Mouse (Mus musculus) mouse embryonic stem cell (cell line): ENCODE data around the gene Dpm2.

Source experiments
- in situ Hi-C, 2 experiments: fragments of 300-500 bp; cut with MboI; formaldehyde crosslinking; loops; 1 replicate in 1 of 2; 3 replicates in 1 of 2; pipeline ENCODE4 v1.14.3; 2019 to 2020; ENCODE audit warnings: low sequenced_read_pairs in 2 of 2, low pct_unique_long_range_greater_than_20kb in 1 of 2, mixed read lengths in 1 of 2; ENCODE audit not compliant: unreplicated experiment in 1 of 2

The Dpm2 gene

DNA sequence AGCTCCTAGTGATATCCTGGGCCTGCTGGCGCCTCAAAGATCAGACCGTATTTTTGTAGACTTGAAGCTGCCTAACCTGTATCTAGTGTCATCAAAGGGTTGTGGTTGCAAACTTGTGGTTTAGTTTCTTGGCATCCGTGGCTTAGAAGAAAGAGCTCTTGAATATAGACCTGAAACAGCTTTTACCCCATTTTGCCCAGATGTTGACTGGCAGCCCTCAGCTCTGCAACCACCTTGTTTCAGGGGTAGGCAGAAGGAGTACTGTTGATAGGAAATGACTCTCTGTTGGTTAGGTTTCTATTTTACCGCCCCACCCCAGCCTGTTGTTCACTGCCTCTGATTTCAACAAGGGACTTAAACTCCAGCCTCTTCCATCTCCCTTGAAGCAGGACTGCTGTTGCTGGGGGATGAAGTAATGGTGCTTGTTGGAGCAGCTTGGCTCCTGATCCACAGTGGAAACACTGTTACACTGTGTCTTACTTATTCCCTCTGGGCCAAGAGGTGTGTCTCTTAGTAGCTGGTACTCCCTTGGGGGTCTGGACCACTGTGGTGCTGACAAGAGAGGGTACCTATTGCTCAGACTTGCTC, 28.6 kb upstream of the Dpm2 start:
- in situ Hi-C loops, result no loop called here

DNA sequence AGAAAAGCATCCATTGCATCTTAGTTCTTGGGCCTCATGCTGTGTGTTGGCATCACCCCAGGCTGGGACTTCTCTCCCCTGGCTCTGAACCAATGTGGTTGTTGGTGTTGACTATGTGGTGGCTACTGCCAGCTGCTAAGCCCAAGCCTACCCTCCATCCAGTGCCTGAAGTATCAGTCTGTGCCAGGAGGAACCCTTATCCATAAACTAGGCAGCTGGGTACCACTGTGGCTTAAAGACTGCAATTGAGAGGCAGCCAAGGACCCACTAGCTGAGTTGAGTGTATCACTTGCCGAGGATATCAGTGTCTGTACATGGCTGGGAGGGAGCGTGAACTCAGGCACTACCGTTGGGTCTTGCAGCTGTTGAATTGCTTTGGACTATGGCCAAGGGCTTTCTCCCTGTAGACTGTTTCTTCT, 27.6 kb upstream of the Dpm2 start:
- in situ Hi-C loops, result no loop called here

DNA sequence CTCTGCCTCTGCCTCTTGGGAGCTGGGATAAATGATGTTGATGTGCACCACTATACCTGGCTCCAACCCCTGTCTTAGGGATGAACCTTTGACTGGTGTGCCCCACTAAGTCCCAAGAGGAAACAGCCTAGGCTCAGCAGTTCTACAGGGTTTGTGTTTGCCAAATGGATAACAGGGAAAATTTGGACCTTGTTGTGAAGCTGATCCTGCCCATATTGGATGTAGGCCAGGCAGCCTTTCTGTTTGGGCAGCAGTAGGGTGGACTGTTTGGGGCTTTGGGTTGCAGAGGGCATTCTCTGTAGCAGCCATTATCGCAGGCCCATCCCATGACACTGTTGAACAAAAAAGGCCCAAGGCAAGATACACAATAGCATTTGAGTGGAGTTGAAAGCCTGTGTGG, 23.7 kb upstream of the Dpm2 start:
- in situ Hi-C loops, result no loop called here

DNA sequence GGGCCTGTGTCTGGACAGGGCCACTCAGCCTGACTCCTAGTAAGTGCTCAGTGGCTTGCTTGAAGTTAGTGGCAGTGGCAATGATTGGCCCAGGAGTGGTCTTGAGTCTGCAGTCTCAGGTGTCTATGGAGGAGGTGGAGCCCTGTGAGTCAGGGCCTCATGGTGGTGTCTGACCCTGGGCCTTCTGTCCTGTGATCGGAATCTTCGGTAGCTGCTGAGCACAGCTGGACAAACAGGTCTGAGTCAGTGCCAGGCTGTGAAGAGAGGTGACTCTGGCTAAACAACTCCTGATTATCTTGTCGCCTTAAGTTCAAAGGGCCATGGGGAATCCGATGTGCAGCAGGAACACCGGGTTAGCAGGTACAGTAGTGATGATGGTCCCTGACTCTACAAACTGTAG, 23.3 kb upstream of the Dpm2 start:
- in situ Hi-C loops, result no loop called here

DNA sequence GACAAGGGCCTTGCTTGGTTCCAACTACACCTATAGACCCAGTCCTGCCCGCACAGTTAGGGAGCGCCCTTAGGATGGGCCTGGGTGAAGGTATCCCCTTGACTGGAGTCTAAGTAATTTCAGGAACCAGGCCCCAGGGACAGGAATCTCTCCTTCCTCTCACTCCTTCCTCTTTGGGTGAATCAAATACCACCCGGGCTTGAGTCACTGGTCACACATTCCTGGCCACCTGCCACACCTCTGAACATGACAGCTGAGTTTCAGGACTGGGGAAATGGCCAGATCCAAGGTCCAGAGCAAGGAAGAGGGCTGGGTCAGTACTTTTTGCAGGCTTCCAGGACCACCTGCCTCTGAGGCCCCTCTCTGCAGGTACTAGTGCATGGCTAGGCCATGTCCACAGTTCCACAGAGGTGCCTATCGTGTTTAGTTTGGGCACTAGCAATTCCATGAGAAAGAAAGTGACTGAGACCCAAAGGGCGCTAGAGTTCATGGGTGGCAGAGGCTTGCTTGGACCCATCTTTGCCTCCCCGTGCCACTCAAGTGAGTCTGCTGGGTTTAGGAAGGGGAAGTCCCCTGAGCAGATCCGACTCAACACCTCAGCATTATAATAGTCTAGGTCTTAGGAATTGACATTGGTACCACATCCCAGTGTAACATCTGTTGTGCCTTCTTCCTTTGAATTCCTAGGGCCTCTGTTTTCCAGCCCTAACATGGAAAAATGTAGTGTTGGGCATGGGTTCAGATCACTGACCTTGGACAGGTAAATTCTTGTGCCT, 22.5 kb upstream of the Dpm2 start:
- in situ Hi-C loops, result no loop called here

DNA sequence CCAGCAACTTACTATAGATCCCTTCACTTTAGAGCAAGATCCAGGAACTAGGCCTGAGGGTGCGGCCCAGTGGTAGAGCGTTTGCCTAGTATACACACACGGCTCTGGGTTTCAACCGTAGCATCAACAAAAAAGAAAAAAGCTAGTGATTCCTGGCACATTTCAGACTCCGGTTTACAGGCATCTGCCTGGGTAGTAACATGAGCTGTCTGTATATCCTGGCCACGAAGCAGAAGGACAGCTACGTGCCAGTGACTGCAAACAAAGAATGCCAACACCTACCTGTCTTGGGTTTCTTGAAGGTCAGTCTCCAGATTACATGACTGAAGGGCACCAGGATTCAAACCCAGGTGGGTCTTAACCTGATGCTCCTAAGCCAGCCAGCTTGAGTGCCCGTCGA, 21.5 kb upstream of the Dpm2 start:
- in situ Hi-C loops, result no loop called here

DNA sequence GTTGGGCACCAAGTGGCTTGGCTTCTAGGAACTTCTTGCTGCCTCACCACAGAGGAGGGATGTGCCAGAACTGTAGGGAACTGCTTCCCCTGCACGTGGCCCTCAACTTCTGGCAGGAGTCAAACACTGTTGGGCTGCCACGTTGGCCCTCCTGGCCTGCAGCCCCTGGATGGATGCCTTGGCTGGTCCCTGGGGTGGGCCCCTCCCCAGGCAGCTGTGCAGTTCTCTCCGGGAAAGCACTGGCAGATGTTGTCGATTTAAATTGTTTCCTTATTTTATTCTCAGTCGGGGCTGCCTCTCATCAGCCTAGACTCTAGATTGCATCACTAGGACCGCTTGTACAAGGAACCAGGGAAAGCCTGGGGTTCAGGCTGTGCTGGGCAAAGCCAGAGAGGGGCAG, 20.9 kb upstream of the Dpm2 start:
- in situ Hi-C loops, result no loop called here

DNA sequence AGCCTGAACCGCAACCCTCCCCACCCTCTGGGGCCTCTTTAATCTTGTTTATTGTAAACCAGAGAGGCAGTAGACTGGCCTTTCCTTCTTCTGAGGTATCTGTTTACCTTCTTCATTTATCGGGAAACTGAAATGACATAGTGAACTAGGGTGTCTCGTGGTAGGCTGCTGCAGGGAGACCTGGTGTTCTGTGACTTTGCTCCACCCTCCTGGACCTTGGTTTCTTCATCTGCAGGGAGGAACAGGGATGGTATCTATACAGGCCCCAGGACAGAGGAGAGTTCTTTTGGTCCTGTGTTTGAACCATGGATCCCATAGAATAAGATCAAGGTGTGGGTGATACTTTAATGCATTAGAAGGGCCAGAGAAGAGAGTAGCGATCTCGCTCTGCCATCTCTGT, 19.4 kb upstream of the Dpm2 start:
- in situ Hi-C loops, result no loop called here

DNA sequence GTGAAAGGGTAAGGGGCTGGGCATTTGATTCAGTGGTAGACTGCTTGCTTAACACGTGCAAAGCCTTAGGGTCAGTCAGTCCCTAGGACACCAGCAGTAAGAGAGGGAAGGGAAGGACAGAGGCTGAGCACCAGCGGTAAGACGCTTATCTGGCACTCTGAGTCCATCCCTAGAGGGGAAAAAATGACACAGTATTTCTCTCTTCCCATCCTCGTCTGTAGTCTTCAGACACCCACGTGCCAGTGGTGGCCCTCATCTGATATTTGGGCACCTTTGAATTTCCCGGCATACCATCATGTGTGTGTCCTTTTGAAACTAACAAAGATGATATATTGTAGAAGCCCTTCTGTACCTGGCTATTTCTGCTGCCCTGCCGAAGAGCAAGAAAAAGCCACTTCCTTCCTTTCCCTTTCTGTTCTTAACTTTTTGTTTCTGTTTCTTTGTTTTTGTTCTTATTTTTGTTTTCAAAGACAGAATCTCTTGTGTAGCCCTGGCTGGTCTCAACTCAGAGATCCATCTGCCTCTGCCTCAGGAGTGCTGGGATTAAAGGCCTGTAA, 17.0 kb upstream of the Dpm2 start:
- in situ Hi-C loops, result no loop called here

DNA sequence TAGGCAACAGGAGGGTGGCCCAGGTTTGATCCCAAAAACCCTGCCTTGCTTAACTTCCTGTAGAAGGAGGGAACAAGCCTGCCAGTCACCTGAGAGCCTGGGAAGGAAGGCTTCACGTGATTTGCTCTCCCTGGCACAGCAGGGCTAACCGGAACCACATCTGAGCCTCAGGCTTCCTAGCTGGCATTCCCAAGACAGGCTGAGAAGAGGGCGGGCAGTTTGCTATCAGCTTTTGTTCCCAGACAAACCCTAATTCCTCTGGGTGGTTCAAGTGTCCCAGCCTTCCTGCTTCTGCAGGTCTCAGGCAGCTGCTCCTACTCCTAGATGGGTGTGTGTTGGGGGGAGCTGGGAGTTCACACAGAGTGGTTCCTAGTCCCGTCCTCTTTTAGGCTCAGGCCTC, 15.2 kb upstream of the Dpm2 start:
- in situ Hi-C loops, result no loop called here

DNA sequence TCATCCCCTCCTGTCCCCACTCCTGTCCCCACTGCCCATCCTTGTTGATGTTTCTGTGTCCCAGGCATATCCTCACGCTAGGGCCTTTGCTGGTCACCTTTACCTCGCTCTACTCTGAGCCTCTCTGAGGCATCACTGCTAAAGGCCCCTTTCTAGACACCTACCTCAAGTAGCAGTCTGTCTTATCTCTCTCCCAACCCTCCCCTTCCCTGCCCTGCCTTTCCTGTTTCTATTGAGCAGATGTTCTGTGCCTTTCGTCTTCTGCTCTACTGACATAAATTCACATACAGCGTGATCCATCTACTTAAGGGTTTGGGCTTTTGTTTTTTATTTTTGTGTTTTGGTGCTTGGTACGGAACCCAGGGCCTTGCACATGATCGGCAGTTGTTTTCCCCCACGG, 14.6 kb upstream of the Dpm2 start:
- in situ Hi-C loops, result no loop called here

DNA sequence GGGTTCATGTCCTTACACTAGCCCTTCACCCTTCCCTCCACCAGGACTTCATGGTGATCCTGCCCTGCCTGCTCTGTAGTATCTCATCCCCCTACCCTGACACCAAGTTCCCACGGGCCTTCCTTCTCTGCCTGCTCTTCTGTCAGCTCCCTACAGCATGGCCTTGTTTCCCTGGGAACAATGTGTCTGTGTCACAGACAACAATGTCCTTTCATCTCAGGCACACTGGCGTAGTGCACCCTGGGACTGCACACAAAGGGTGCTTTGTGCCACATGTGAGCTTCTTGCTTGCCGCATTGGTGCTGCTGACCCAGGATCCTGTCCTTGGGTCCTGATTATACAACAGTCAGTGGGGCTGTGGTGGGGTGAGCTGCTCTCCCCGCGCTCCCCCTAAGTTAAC, 11.1 kb upstream of the Dpm2 start:
- in situ Hi-C loops, result no loop called here

DNA sequence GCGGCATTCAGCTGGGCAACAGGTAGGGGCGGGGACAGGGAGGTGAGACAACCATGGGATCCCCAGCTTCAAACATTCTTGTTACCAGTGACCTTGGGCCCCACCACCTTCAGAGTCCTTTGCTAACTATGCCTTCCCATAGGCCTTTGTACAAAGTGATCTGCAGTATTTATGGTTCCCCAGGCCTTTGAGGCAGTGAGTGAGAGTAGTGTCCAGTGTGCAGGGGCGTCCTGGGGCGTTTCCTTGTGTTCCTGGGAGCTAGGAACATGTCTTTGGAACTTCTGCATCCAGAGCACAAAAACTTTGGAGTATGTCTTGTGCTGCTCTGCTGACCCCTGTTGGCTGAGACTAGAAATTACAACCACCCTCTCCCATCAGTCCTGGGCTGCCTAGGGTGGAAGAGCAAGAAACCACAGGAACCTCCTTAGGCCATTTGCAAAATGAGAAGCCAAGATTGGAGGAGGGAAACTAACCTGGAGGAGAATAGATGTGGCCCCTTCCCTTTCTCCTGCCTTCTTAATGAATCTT, 4.1 kb upstream of the Dpm2 start:
- in situ Hi-C loops, result loop anchor here (5.0 to 10.0 kb wide), 2 partner anchors 72 to 164 kb away; no protein-coding TSS in a partner anchor

DNA sequence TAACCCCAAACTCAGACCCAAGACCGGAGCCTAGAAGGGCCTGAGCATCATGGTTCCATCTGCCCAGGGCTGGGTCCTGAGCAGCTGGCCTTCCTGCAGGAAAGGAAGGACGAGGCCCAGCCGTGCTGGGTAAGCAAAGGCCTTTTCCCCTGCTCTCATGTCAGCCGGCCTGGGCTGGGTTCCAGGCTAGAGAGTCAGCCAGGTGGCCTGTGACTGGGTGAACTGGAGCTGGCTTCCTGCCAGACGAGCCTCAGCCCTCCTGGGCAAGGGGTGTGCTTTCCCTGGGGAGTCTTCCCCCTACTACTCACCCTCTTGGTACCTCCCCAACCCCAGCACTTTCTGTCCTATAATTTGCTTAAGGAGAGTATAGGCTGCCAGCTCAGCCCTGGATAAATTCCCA, 2.5 kb upstream of the Dpm2 start:
- in situ Hi-C loops, result loop anchor here (5.0 to 10.0 kb wide), 2 partner anchors 73 to 166 kb away; no protein-coding TSS in a partner anchor

DNA sequence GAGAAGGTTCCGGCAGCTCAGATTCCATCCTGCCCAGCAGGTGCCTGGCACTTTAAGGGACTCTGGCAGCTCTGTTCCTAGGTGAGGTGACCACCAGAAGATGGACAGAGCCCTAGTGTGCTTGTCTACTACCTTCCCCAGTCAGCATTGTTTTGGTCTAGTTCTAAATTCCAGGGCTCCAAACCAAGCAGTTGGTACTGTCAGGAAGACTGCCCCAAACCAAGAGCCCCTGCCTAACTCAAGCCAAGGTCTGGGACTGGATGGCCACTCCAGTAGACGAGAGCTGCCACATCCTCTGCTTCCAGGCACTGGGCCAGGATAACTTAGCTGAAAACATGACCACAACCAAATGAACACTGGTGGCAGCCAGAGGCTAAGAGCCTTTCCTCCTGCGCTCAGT, 1.7 kb upstream of the Dpm2 start:
- in situ Hi-C loops, result loop anchor here (5.0 to 10.0 kb wide), 2 partner anchors 74 to 167 kb away; no protein-coding TSS in a partner anchor

DNA sequence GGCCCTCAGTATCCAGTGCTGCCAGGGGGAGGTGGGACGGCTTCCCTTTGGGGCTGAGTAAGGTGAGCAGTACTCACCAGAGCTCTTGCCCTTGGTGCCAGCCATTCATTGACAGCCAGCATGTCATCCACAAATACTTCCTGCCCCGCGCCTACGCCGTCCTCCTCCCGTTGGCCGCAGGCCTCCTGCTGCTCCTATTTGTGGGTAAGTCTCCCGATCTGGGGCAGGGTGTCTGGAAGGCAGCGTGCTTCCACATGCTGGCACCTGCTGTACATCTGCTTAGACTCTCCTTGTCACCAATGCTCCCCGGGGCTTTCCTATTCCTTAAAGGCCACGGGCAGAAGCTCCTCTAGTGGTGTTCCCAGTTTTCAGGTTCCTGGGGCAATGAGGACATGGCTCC, 1.5 kb downstream of the Dpm2 start:
- in situ Hi-C loops, result no loop called here

DNA sequence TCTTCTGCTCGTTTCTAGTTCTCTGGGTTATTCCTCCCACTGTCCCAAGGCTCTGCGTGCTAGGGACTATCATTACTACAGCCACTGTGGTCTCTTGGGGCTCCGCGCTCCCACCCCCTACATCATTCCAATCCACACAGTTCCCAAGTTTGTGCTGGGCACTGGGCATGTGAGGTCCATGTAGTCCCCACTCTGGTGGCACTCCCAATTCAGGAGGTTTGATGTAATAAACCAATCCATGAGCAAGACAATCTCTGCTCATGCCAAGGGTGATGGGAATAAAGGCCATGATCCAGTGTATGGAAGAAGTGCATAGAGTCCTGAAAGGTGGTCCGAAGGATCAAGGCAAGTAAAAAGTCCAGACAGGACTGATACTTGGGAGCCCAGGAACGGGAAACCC, 3.8 kb downstream of the Dpm2 start, which contains the start of gene Pip5kl1:
Gene Pip5kl1, plus strand, starts transcription at position 301 of the 400 bp plus-strand sequence.
- in situ Hi-C loops, result no loop called here

DNA sequence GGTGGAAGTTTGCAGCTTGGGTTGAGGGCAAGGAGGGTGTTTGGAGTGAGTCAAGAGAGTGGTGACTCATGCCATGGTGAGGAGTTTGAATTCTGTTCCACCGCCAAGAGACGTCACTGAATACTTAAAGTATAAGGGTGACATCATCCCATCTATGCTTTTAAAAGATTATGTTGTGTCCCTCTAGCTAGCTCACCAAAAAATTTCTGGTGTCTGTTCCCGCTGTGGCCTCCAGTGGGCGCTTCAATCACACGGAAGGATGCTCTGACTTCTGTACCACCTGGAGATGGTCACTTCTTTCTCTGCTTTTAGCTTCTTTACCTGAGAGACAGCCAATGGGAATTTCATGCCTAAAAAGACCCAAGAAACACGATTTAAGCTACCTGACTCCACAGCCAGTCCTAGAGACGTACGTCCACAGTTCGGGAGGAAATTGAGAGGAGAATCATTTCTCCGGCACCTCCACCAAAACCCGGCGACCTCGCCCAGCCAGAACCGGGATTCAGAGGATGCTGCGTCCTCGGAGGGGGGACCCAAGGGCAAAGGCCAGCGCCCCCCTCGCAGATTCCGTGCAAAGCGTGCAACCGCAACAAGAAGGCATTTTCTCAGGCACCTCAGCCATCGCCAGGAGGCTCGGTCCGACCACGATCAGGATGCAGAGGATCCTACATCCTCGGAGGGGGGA, 4.4 kb downstream of the Dpm2 start:
- in situ Hi-C loops, result no loop called here

DNA sequence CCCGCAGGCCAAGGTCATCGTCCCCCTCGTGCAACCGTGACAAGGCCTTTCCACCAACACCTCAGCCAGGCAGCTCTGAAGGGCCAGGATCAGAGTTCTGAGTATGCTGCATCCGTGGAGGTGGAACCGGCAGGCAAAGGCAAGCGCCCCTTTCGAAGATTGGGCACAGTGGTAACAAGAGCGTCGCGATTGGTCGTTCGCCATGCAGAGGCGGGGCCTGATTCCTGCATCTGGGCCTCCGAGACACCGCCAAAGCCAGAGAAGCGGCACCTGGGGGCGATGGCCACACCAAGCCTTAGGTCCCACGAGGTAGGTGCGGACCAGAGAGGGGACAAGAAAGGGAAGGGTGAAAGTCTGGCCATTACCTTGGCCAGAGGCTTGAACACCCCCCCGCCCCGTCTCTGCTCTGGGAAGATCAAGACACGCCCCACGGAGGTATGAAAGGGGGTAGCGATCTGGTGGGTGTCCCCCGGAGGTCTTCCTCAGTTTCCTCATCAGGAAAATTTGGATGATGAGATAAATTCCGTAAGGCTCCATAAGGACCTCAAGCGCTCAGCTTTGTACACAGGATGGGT, 5.0 kb downstream of the Dpm2 start, which contains the start of gene 9430097D07Rik:
Gene 9430097D07Rik, minus strand, starts transcription at position 99 of the 575 bp plus-strand sequence.
- in situ Hi-C loops, result no loop called here
